Mouse (Mus musculus) forebrain, postnatal 0 days (tissue): Measurements from ENCODE around the gene Irf2bp2. TPM values are rescaled to one million over a fixed set of nuclear protein-coding genes. Genes with fewer than 3 reads are reported as not detected.

Source experiments
- ATAC-seq: fragments of 200-750 bp; cut with Nextera tagmentation; 2 replicates; pipeline ENCODE4 v1.8.0; 2017; ENCODE audit warnings: mild to moderate bottlenecking, moderate library complexity
- DNase-seq: peaks from one replicate; pipeline ENCODE4 v3.0.0-alpha.2; 2015
- H3K27ac ChIP-seq: fragments of 300-500 bp; sonication (generic); 2 replicates; pipeline ENCODE4 v1.5.1; 2014; ENCODE audit warnings: low read depth, mild to moderate bottlenecking, antibody characterized with exemption, low read length, moderate library complexity, mixed read lengths
- H3K27me3 ChIP-seq: fragments of 300-500 bp; sonication (generic); 2 replicates; pipeline ENCODE4 v1.6.1; 2014; ENCODE audit warnings: mild to moderate bottlenecking, low read length, mixed read lengths; ENCODE audit not compliant: insufficient read depth
- H3K36me3 ChIP-seq: fragments of 300-500 bp; sonication (generic); 2 replicates; pipeline ENCODE4 v1.6.1; 2014; ENCODE audit warnings: mild to moderate bottlenecking, moderate library complexity; ENCODE audit not compliant: insufficient read depth
- H3K4me1 ChIP-seq: fragments of 300-500 bp; sonication (generic); 2 replicates; pipeline ENCODE4 v1.6.1; 2014; ENCODE audit warnings: antibody characterized with exemption; ENCODE audit not compliant: insufficient read depth
- H3K4me2 ChIP-seq: fragments of 300-500 bp; sonication (generic); 2 replicates; pipeline ENCODE4 v1.6.1; 2014; ENCODE audit warnings: low read depth, mild to moderate bottlenecking, moderate library complexity
- H3K4me3 ChIP-seq: fragments of 300-500 bp; sonication (generic); 2 replicates; pipeline ENCODE4 v1.5.1; 2014; ENCODE audit warnings: low read depth, low read length, mixed read lengths
- H3K9ac ChIP-seq: fragments of 300-500 bp; sonication (generic); 2 replicates; pipeline ENCODE4 v1.6.1; 2014; ENCODE audit warnings: mild to moderate bottlenecking
- H3K9me3 ChIP-seq: fragments of 300-500 bp; sonication (generic); 2 replicates; pipeline ENCODE4 v1.6.1; 2016; ENCODE audit warnings: low read length
- CTCF ChIP-seq: sonication (generic); IDR thresholded peaks from 2 replicates; pipeline ENCODE4 v1.5.1; 2016; ENCODE audit warnings: antibody characterized with exemption, control low read depth, low read depth
- WGBS: fragments of 180-500 bp; shearing (Covaris S2); extraction: QIAGEN DNeasy Blood & Tissue Kit; methylation state at CpG from one replicate; pipeline ENCODE4 v1.1.7; 2014; 5-methylcytosine and 5-hydroxymethylcytosine counted together
- polyA plus RNA-seq: library from polyadenylated mRNA; unstranded; fragments of >200 nt; fragmentation: Nextera tagmentation; extraction: Ambion mirVana; gene quantifications from 2 replicates; pipeline ENCODE4 v1.2.1, GENCODE M21; 2015
- total RNA-seq: library from RNA; depleted of rRNA; stranded (reverse); fragments of >200 nt; gene quantifications from 2 replicates; pipeline ENCODE4 v1.2.3, GENCODE M21; 2014; rRNA removed

Irf2bp2 gene
- 62.3 and 88.6 TPM in 2 replicates for total RNA-seq
- 6.8 and 8.4 TPM in 2 replicates for polyA plus RNA-seq

DNA sequence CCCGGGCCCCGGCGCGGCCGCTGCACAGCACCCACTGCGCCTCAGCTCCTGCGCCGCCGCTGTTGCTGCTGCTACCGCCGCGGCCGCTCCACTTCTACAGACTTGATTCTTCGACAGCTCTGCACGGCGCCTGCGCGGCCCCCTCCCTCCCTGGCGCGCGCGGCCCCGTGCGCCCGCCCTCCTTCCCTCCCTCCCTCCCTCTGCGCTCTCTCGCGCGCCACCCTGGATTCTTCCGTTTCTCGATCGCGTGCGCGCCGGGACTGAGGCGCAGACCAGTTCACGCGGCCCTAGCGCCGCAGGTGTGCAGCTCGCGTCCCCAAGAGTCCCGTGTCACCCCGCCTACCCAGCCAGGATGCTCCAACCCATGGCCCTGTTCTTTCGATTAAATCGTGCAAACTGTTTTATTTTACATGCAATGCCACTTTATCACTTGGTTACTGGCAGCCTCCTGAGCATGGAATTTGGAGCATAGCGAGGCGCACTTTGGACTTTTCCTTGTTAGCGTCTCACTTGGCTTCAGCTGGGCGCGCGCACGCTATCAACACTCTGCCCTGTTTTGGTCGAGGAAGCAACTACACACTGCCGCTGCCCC, at the start of gene Irf2bp2:
Gene Irf2bp2, minus strand, starts transcription at position 98 of the 592 bp plus-strand sequence.
- peak within 1 kb of the TSS; percentile 99 for H3K4me2 ChIP-seq
- H3K36me3 ChIP-seq: peaks cover 7% of the 10 kb centered on the region; the same call in 1 of the 2 replicates
- no peaks in the 10 kb centered on the region for H3K9me3 ChIP-seq
- H3K27ac ChIP-seq: peak within 1 kb of the TSS; percentile 99
- 1% methylated on average over 34 of the region's 56 CpGs for WGBS
- H3K4me1 ChIP-seq: peaks cover 23% of the 10 kb centered on the region
- H3K27me3 ChIP-seq: no peaks in the 10 kb centered on the region
- H3K9ac ChIP-seq: peak within 1 kb of the TSS; percentile 92
- TF ChIP-seq CTCF: no peak
- peak within 1 kb of the TSS; percentile 97 for H3K4me3 ChIP-seq
- peak; percentile 74 for ATAC-seq
- DNase-seq: peak; percentile 97

DNA sequence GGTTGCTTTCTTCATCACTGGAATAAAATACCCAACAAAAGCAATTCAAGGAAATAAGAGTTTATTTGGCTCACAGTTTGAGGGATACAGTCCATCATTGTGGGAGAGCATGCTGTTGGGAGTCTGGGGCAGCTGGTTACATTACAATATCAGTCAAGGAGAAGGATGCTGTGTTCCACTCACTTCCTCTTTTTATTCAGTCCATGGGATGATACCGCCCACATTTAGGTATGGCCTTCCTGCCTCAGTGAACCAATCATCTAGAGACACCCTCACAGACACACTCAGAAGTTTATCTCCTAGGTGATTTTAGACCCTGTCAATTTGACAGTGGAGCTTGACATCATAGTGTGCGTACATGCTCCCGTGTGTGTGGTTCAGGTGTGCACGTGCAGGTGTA, 48.9 kb upstream of the Irf2bp2 start:
- DNase-seq: no peak
- no peaks in the 10 kb centered on the region for H3K4me1 ChIP-seq
- H3K27ac ChIP-seq: no peak overlapping the region
- TF ChIP-seq CTCF: no peak
- no peaks in the 10 kb centered on the region for H3K27me3 ChIP-seq
- no peak overlapping the region for H3K4me3 ChIP-seq
- H3K36me3 ChIP-seq: no peaks in the 10 kb centered on the region
- no peak for ATAC-seq
- H3K4me2 ChIP-seq: no peak overlapping the region
- no peak overlapping the region for H3K9ac ChIP-seq
- WGBS: 97% methylated on average over 4 of the region's 4 CpGs
- no peaks in the 10 kb centered on the region for H3K9me3 ChIP-seq

DNA sequence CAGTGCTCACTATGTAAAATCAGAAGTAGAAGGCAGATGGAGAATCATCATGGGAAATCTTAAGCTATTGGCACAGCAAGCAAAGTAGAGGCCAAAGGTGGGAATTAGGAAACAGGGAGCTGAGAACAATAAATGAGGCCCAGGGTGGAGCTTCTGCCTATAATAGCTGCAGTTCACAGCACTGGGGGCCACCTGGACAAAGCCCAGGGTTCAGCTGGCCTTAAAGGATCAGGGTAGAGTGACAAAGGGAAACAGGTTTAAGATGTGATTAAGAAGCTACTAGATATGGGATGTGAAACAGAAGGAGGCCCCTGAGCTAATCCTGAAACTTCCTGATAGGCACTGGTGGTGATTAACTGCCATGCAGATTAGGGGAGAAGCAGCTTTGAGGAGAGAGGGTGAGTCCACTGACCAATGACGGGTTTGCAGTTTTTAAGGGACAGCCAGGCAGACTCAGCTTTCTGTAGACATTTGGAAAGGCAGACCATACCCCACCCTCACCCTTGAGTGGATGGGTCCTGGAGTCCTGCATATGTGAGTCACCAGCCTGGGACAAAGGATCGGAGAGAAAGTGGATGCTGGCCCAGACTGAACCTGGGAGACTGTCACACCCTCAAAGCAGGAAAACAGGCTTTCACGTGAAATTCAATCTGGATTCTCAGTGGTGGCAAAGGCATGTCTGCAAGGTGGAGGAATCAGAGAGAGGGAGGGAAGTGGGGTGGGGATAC, 47.9 kb upstream of the Irf2bp2 start:
- Histone ChIP-seq H3K36me3 (no peaks in the 10 kb centered on the region), H3K4me2 (no peak overlapping the region), H3K4me1 (no peaks in the 10 kb centered on the region), H3K27me3 (no peaks in the 10 kb centered on the region), H3K9me3 (no peaks in the 10 kb centered on the region), H3K4me3 (no peak overlapping the region), H3K9ac (no peak overlapping the region), H3K27ac (no peak overlapping the region)
- no peak for TF ChIP-seq CTCF
- ATAC-seq: no peak
- no peak for DNase-seq
- WGBS: 66% methylated on average over 3 of the region's 3 CpGs

DNA sequence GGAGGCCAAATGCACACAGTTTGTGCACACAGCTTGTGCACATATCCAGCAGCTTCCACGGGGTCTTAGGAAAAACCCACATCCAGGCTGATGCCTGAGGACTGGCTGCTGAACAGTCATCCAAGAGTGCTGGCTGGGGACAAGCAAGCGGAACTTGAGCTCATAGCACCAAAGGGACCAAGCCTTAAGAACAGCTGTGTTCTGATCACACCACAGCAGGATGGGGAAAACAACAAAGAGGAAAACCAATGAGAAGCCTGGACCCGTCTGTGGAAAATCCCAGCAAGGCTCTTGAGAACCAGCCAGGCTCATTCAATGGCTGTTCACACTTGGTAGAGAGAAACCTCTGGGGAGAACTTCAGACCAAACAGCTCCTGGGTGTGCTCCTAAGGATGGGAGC, 45.4 kb upstream of the Irf2bp2 start:
- no peak overlapping the region for H3K4me3 ChIP-seq
- ATAC-seq (no peak), DNase-seq (no peak)
- H3K27me3 ChIP-seq: no peaks in the 10 kb centered on the region
- no peak overlapping the region for H3K4me2 ChIP-seq
- no peaks in the 10 kb centered on the region for H3K36me3 ChIP-seq
- WGBS: 85% methylated on average over 3 of the region's 3 CpGs
- H3K27ac ChIP-seq: no peak overlapping the region
- no peak overlapping the region for H3K9ac ChIP-seq
- no peak for TF ChIP-seq CTCF
- no peaks in the 10 kb centered on the region for H3K4me1 ChIP-seq
- H3K9me3 ChIP-seq: no peaks in the 10 kb centered on the region

DNA sequence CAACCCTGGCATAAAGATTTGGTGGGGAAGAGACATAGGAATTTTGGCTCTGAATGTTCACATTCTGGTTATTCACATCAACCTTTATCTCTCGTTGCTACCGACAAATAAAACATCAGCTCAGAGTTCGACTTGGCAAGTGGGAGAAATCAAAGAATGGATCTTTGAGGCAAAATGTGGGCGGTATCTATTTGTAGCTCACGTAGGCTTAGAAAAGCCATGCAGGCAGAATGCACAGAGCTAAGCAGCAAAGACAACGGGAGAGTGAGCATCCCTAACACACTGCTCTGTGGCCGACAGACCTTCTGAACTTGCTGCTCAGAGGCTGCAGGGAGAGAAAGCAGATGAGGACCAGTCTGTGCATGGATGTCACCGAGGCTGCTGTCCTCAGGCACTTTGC, 44.2 kb upstream of the Irf2bp2 start:
- no peak overlapping the region for H3K4me3 ChIP-seq
- DNase-seq (no peak), ATAC-seq (peak; percentile 36; the same call in 1 of the 2 replicates)
- H3K9ac ChIP-seq: no peak overlapping the region
- WGBS: 53% methylated on average over 8 of the region's 8 CpGs
- no peak for TF ChIP-seq CTCF
- no peaks in the 10 kb centered on the region for H3K27me3 ChIP-seq
- no peaks in the 10 kb centered on the region for H3K4me1 ChIP-seq
- no peaks in the 10 kb centered on the region for H3K36me3 ChIP-seq
- no peaks in the 10 kb centered on the region for H3K9me3 ChIP-seq
- no peak overlapping the region for H3K4me2 ChIP-seq
- no peak overlapping the region for H3K27ac ChIP-seq

DNA sequence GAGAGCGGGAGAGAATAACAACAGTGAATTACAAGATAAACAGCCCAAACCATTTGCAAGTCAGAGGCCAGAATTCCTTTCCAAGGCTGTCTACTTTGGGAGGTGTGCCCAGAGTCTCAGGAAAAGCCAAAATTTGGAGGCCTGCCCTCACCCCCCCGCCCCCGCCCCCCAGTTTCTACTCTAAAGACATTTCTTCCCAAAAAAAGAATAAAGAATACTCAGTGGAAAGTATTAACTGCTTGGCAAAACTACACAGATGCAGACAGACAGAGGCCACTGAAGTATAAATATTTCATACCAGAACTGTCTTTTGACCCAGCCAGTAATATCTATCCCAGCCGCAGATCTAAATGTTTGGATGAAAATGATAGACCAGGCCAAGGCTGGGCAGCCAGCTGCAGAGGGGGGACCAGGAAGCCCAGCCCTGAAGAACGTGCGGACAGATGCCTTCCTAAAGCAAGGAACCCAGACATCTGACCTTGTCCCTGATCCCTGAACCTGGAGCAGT, 40.8 kb upstream of the Irf2bp2 start:
- H3K4me2 ChIP-seq: no peak overlapping the region
- H3K4me1 ChIP-seq: no peaks in the 10 kb centered on the region
- DNase-seq (no peak), ATAC-seq (no peak)
- H3K27ac ChIP-seq: no peak overlapping the region
- 58% methylated on average over 6 of the region's 6 CpGs for WGBS
- no peaks in the 10 kb centered on the region for H3K9me3 ChIP-seq
- H3K9ac ChIP-seq: no peak overlapping the region
- H3K27me3 ChIP-seq: no peaks in the 10 kb centered on the region
- H3K36me3 ChIP-seq: no peaks in the 10 kb centered on the region
- no peak overlapping the region for H3K4me3 ChIP-seq
- TF ChIP-seq CTCF: no peak

DNA sequence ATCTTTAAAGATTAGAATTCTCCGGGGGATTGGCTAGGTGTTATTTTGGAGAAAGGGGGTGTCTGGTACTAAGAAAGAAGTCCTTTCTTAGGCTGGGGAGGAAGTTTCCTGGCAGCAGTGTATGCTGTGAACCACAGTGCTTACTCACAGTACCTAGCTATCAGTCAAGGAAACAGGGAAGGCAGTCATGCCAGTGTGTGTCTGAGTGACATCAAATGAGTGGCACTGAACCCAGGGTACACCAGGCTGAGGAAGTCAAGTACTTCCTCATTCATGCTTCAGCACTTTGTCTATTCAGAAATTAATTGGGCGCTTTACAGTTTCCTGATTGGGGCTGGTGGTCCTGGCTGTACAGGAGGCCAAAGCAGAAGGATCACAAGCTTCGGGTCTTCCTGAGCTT, 34.8 kb upstream of the Irf2bp2 start:
- Histone ChIP-seq H3K36me3 (no peaks in the 10 kb centered on the region), H3K4me1 (no peaks in the 10 kb centered on the region), H3K4me2 (no peak overlapping the region), H3K9ac (no peak overlapping the region), H3K27ac (no peak overlapping the region), H3K27me3 (no peaks in the 10 kb centered on the region), H3K4me3 (no peak overlapping the region), H3K9me3 (no peaks in the 10 kb centered on the region)
- DNase-seq (no peak), ATAC-seq (no peak)
- TF ChIP-seq CTCF: no peak
- WGBS: 95% methylated on average over 3 of the region's 3 CpGs
